Mouse (Mus musculus) lung, postnatal 25 days (tissue): Measurements from ENCODE around the gene Cct2.
A peak's percentile ranks its signal among the peaks of the same experiment; 100 is the strongest.

ENCODE experiments used
- DNase-seq: peaks from one replicate; pipeline ENCODE4 v3.0.0; 2022; ENCODE audit warnings: low spot score

Gene Cct2

GRCm38 (mm10) chr10:117063254-117064021, at the start of gene Cct2:
Gene Cct2 (minus strand): TSS chr10:117063814.
- peak; percentile 93 for DNase-seq

DNA sequence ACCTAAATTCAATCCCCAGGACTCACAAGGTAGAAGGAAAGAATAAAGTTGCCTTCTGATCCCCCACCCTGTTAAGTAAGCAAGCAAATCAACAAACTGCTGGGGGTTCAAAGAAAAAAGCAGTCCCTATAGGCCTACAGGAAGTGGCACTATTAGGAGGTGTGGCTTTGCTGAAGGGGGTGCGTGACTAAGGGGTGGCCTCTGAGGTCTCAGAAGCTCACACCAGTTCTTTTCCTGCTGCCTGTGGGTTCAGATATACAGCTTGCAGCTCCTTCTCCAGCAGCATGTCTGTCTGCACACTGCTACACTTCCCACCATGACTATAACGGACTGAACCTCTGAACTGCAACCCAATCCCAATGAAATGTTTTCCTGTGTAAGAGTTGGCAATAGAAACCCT, 48.9 kb upstream of the Cct2 start:
- no peak for DNase-seq

DNA sequence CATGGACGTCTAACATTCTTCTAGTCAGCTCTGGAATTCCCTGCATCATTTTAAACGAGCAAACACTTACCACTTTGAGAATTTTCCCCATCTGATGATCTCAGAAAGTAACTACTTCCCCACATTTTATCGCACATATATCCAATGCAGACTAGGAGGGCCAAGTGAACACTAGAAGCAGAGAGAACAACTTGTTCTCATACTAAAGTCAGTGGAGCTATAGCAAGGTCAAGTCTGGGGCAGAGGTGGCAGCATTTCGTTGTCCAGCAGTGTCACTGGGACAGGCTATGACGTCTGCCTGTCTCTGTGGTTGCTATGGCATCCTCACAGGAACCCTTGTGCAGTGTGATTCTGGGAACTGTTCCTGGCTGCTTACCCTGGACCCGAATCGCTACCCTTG, 47.8 kb upstream of the Cct2 start:
- no peak for DNase-seq

- DNase-seq: no peak
These were observed 46.7 kb upstream of the Cct2 start for GRCm38 (mm10) chr10:117110271-117110670.

GRCm38 (mm10) chr10:117106686-117107085, 43.1 kb upstream of the Cct2 start:
- no peak for DNase-seq

DNA sequence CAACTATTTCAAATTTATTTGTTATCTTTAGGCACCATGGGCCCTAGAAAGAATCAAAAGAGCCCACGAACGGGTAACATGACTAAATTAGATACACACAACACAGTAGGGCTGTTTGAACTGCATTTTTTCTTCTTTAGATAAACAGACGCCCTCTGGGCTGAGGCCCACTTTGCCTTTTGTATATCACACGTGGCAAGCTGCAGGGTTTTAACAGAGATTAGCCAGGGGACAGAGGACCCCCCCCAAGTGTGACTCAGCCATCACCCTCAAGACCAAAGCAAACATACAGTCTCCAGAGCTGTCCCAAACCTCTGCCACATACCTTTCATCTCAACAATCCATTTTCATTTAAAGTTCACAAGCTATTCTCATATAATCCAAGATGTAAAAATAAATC, 42.6 kb upstream of the Cct2 start:
- no peak for DNase-seq

- DNase-seq: no peak
These were observed 41.4 kb upstream of the Cct2 start for GRCm38 (mm10) chr10:117105015-117105414.

GRCm38 (mm10) chr10:117103854-117104598, 40.4 kb upstream of the Cct2 start:
- no peak for DNase-seq

DNA sequence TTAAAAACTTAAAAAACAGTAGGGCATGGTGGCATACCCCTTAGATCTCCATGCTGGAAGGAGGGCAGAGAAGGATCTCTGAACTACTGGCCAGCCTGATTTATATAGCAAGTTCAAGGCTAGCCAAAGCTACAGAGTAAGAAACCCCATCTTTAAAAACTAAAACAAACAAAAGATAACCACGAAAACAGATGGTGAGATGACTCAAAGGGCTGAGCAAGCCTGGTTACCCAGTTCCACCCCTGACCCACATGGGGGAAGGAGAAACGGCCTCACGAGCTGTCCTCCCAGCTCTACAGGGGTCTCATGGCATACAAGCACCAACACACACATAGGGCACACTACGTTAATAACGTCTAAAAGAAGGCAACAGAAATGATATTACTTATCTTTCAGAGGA, 36.6 kb upstream of the Cct2 start:
- no peak for DNase-seq

DNA sequence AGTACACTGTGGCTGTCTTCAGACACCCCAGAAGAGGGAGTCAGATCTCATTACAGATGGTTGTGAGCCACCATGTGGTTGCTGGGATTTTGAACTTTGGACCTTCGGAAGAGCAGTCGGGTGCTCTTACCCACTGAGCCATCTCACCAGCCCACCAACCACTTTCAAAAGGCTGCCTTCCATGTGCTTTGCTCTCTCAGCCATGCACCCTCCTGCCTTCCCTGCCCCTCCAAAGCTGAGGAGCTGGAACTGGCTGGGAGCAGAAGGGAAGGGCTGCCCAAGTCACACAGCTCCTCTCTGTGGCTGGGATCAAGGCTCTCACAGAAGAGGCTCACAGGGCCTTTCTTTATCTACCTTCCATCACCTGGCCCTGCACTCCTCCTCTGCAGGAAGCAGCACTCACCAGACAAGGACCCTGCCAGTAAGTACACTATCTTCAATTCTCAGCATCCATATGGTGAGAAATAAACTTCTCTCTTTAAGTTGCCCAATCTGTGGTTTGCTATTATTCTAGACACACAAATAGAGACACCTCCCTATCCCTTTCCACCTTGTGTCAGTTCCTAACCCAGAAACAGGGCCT, 33.6 kb upstream of the Cct2 start:
- no peak for DNase-seq

GRCm38 (mm10) chr10:117096096-117096495, 32.5 kb upstream of the Cct2 start:
- DNase-seq: no peak

GRCm38 (mm10) chr10:117094504-117095329, 31.1 kb upstream of the Cct2 start:
- peak; percentile 65 for DNase-seq

DNA sequence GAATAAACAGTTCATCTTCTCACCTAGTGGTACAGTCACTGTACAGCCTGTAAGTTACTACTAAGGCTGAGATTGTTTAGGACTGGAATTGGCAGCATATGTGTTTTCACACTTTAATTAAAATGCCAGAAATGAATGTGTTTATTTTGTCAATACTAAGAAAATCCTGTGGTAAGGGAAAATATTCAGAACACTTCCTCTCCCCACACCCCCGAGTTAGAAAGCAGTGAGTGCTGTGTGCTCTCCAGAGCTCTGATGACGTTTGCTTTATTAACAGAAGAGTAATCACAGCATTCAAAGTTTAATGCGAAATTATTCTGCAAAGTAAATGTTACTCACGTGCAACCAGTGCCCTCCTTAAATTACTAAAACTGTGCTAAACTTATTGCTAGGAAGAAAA, 26.0 kb upstream of the Cct2 start:
- DNase-seq: no peak

GRCm38 (mm10) chr10:117081914-117082359, 18.3 kb upstream of the Cct2 start:
- no peak for DNase-seq

DNA sequence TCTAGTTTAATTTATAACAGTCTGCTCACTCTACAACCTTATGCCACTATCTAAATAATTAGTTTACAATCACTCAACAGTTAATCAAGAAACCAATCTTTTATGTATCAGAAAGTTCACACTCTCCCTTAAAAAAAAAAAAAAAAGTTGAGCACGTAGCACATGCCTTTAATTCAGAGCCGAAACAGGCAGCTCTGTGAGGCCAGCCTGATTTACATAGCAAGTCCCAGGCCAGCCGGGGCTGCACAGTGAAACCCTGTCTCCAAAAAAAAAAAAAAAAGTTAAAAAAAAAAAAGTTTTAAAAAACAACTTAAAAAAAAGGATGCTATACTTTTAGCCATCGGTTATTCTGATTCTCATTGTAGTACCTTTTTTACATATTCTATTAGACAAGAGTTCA, 17.7 kb upstream of the Cct2 start:
- DNase-seq: no peak

DNA sequence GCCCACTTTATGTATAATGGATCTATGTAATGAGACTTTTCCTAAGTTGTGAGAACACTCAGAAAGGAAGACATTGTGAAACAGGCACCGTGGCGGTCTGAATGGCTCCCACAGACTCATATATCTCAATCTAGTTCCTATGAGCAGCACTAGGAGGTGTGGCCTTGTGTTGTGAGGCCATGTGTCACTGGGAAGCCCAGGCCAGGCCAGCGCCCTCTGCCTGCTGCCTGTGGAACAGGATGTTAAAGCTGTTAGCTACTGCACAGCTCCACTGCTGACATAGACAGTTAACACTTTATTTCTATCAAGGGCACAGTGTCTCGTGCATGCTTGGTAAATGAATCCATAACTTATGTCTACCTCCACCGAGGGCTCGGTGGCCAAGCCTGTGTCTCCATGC, 14.7 kb upstream of the Cct2 start:
- peak; percentile 29 for DNase-seq

- DNase-seq: no peak
These were observed 9.6 kb upstream of the Cct2 start for GRCm38 (mm10) chr10:117073176-117073575.

- no peak for DNase-seq
These were observed 8.7 kb upstream of the Cct2 start for GRCm38 (mm10) chr10:117072191-117072888.

GRCm38 (mm10) chr10:117069109-117069508, 5.5 kb upstream of the Cct2 start:
- DNase-seq: no peak

DNA sequence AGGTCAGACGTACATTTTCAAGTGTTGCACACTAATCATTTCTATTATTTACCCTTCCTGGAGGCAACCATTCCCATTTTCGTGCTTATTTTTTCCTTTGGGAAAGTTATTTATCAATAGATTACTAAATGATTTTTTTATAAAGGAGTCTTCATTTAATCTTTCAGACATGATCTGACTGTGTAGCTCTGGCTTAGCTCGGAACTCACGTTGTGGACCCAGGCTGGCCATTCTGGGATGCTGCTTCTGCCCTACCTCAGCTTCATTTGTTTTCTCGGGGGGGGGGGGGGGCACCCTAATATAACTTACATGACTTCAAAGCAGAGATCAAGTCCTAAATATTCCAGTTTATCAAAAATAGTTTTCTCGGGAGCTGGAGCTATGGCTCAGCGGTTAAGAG, 462 bp upstream of the Cct2 start:
- no peak for DNase-seq

GRCm38 (mm10) chr10:117062894-117063253, 740 bp downstream of the Cct2 start:
- no peak for DNase-seq

- no peak for DNase-seq
These were observed 7.9 kb downstream of the Cct2 start for GRCm38 (mm10) chr10:117055668-117056067.
